Mouse (Mus musculus) mesoderm, embryonic 11.5 days (tissue): ENCODE data around the gene Mapkap1.
A peak's percentile ranks its signal among the peaks of the same experiment; 100 is the strongest.

Source experiments
- DNase-seq: peaks from one replicate; pipeline ENCODE4 v3.0.0-alpha.2; 2012; ENCODE audit warnings: low read depth, low spot score

The Mapkap1 gene

GRCm38 (mm10) chr2:34630445-34630844 lies 223.9 kb downstream of the Mapkap1 start:
- DNase-seq, result no peak

- no peak for DNase-seq
Observed at GRCm38 (mm10) chr2:34632051-34632450, 225.5 kb downstream of the Mapkap1 start.

- DNase-seq, result no peak
Observed at GRCm38 (mm10) chr2:34635249-34636165, 228.9 kb downstream of the Mapkap1 start.

GRCm38 (mm10) chr2:34638955-34639650 lies 232.5 kb downstream of the Mapkap1 start:
- peak; percentile 87 for DNase-seq

- no peak for DNase-seq
Observed at GRCm38 (mm10) chr2:34639725-34640124, 233.2 kb downstream of the Mapkap1 start.

GRCm38 (mm10) chr2:34642351-34642750 lies 235.8 kb downstream of the Mapkap1 start:
- DNase-seq, result peak; percentile 54

GRCm38 (mm10) chr2:34644571-34645526 lies 238.3 kb downstream of the Mapkap1 start:
- peak; percentile 52 for DNase-seq

GRCm38 (mm10) chr2:34645851-34646540 lies 239.4 kb downstream of the Mapkap1 start:
- peak; percentile 63 for DNase-seq

GRCm38 (mm10) chr2:34646541-34646865 lies 239.9 kb downstream of the Mapkap1 start:
- DNase-seq, result no peak

- DNase-seq, result no peak
Observed at GRCm38 (mm10) chr2:34647410-34647809, 240.8 kb downstream of the Mapkap1 start.

- DNase-seq, result no peak
Observed at GRCm38 (mm10) chr2:34667820-34668219, 261.2 kb downstream of the Mapkap1 start.

GRCm38 (mm10) chr2:34668440-34669191 lies 262.0 kb downstream of the Mapkap1 start:
- DNase-seq, result no peak

- no peak for DNase-seq
Observed at GRCm38 (mm10) chr2:34669203-34669746, 262.7 kb downstream of the Mapkap1 start.

- no peak for DNase-seq
Observed at GRCm38 (mm10) chr2:34670470-34670869, 263.9 kb downstream of the Mapkap1 start.

GRCm38 (mm10) chr2:34671385-34672026 lies 264.9 kb downstream of the Mapkap1 start:
- peak; percentile 71 for DNase-seq

GRCm38 (mm10) chr2:34673846-34674245 lies 267.3 kb downstream of the Mapkap1 start:
- DNase-seq, result no peak
